Mouse (Mus musculus): Measurements from ENCODE around the gene Gm10563.
"Not testable (repeated sequence)": the region's sequence is repeated elsewhere in the genome, so short reads cannot be mapped to it uniquely, and the experiment has no call there.

- not testable (repeated sequence) for TF ChIP-seq CTCF (IDR thresholded peaks at IDR 0.05; ENCODE audit: extremely low read depth, insufficient read depth, insufficient read length, insufficient replicate concordance); POLR2A (IDR thresholded peaks at IDR 0.05; ENCODE audit: low read depth, low read length)
Measured at GRCm38 (mm10) chr4:155570315-155570714, 74.9 kb downstream of the Gm10563 start.

Data from spleen, adult 2 months (tissue).